Mouse (Mus musculus) bone marrow macrophage, adult 2 months (primary cell): ENCODE results near the gene Zfp458. TPM values are rescaled to one million over a fixed set of nuclear protein-coding genes. Genes with fewer than 3 reads are reported as not detected.
"Not testable (repeated sequence)": the region's sequence is repeated elsewhere in the genome, so short reads cannot be mapped to it uniquely, and the experiment has no call there.

Source experiments
- H3K27ac ChIP-seq: 2 replicates; pipeline ENCODE4 v1.5.1; 2012; ENCODE audit warnings: low read depth, low read length; ENCODE audit not compliant: insufficient read depth
- H3K4me1 ChIP-seq: 2 replicates; pipeline ENCODE4 v1.6.1; 2012; ENCODE audit warnings: low read length; ENCODE audit not compliant: control insufficient read depth, insufficient read depth
- H3K4me3 ChIP-seq: 2 replicates; pipeline ENCODE4 v1.5.1; 2012; ENCODE audit warnings: mild to moderate bottlenecking, low read length, moderate library complexity; ENCODE audit not compliant: insufficient read depth
- CTCF ChIP-seq: IDR thresholded peaks from 2 replicates; pipeline ENCODE4 v1.5.1; 2012; ENCODE audit warnings: low read depth, mild to moderate bottlenecking, low read length, moderate library complexity
- POLR2A ChIP-seq: IDR thresholded peaks from 2 replicates; pipeline ENCODE4 v1.6.1; 2012; ENCODE audit warnings: mild to moderate bottlenecking, low read depth, low read length, borderline replicate concordance
- polyA plus RNA-seq: library from polyadenylated mRNA; stranded (reverse); fragments of >200 nt; gene quantifications from 2 replicates; pipeline ENCODE4 v1.2.4, GENCODE M21; 2012; ENCODE audit not compliant: missing spikeins, insufficient read depth, insufficient read length

Zfp458 gene
- polyA plus RNA-seq = 2.5 and 2.7 TPM in 2 replicates

GRCm38 (mm10) chr13:67278314-67278713, at the start of gene Zfp458:
Zfp458 (minus strand) TSS chr13:67278466.
- Histone ChIP-seq H3K27ac (no peak within 1 kb of the TSS), H3K4me1 (no peaks in the 10 kb centered on the region), H3K4me3 (no peak within 1 kb of the TSS)
- TF ChIP-seq POLR2A (no peak), CTCF (no peak)

GRCm38 (mm10) chr13:67306718-67307117, 28.5 kb upstream of the Zfp458 start:
- Histone ChIP-seq H3K4me1 (no peaks in the 10 kb centered on the region), H3K4me3 (peak overlapping the region; percentile 95), H3K27ac (peak overlapping the region; percentile 27)
- TF ChIP-seq CTCF (no peak), POLR2A (no peak)

DNA sequence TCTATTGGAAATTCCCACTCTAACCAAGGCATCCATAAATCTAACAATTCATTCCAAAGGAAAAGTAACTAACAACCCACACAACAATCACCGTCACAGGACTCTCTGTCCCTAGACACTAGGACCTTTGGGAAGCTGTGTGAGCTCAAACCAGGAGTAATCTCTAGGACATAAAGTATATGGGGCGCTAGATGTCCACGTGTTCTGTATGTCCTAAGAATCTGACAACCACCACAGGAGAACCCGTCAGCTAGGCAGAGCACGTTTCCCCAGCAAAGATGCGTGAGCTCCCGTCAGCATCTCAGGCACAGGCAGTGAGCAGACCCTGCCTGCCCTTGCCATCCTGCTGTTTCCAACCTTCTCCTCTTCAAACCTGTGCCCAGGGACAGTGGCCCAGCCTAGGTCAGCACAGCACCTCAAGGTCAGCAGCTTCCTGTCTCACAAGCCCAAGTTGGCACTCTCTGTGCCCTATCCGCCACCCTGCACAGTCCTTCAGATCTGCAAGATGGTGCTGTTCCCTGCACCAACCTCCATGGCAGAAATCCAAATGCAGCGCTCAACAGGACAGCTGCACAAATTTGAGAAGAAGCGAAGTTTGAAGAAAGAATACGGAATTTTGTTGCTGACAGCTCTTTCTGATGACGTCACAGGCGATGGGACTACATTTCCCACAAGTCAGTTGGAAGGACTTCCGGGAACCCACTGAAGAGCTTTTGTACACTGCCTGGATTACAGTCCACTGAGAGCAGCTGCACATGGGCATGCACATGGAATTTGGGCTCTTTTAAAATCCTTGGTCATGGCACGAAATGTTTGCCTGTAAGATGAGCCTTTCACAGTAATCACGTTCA, 27.8 kb upstream of the Zfp458 start, which contains the start of gene Zfp457:
Gene Zfp457 (minus strand): TSS at position 664 of the 851 bp plus-strand sequence.
- H3K4me1 ChIP-seq = no peaks in the 10 kb centered on the region
- TF ChIP-seq CTCF (no peak), POLR2A (no peak)
- H3K27ac ChIP-seq = peak within 1 kb of the TSS; percentile 37
- peak within 1 kb of the TSS; percentile 95 for H3K4me3 ChIP-seq

DNA sequence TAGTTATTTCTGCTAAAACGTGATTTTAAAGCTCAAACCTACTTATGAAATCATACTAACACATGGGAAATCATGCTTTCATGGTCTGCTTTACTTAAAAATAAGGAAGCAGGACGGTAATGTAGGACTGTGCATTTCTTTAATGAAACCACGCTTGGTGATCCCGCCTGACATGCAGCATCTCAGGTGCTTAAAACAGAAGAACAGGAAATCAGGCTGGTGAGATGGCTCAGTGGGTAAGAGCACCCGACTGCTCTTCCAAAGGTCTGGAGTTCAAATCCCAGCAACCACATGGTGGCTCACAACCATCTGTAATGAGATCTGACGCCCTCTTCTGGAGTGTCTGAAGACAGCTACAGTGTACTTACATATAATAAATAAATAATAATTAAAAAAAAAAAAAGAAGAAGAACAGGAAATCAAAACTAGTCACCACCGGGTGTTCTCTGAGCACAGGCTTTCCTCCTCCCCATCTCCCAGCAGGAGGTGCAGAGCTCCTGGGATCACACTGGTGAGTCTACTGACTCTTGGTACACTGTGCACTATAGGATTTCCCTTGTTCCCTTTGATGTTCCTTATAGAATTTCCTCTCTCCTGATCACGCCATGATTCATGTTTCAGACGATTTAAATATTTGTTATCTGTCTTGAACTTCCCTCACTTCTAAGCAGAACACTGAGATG, 8.7 kb downstream of the Zfp458 start:
- H3K4me1 ChIP-seq, H3K27ac ChIP-seq: not testable (repeated sequence)

DNA sequence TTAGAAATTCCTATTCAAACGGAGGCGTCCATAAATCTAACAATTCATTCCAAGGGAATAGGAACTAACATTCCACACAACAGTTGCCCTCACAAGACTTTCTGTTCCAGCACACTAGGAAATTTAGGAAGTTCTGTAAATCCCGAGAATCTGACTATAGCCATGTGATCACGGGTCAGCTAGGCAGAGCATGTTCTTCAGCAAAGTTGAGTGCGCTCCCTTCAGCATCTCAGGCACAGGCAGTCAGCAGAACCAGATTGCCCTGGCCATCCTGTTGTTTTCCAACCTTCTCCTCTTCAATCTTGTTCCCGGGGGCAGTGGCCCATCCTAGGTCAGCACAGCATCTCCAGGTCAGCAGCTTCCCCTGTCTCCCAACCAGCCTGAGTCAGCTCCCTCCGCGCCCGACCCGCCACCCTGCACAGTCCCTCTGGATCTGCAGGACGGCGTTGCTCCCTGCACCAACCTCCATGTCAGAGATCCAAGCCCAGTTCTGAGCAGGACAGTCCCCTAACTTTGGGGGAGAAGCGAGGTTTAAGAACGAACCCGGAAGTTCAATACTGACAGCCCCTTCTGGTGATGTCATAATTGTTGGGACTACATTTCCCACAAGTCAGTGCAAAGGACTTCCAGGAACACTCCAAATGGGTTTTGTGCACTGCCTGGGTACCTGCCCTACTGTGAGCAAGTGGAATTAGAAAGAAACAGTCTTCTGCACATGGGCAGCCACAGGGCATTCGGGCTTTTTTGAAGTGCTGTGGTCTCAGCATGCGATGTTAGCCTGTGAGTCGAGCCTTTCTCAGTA, 9.5 kb downstream of the Zfp458 start:
- peak overlapping the region; percentile 65 for H3K27ac ChIP-seq
- peak overlapping the region; percentile 97 for H3K4me3 ChIP-seq
- H3K4me1 ChIP-seq = no peaks in the 10 kb centered on the region
- no peak for TF ChIP-seq POLR2A
- TF ChIP-seq CTCF = no peak

More for the DNA sequence above, 8.7 kb downstream of the Zfp458 start:
- peak overlapping the region; percentile 97 for H3K4me3 ChIP-seq

GRCm38 (mm10) chr13:67214015-67214607, 64.2 kb downstream of the Zfp458 start:
- H3K27ac ChIP-seq = no peak overlapping the region
- H3K4me3 ChIP-seq = no peak overlapping the region
- no peak for TF ChIP-seq POLR2A
- TF ChIP-seq CTCF = no peak
- no peaks in the 10 kb centered on the region for H3K4me1 ChIP-seq

Other genes starting within 250 kb of the Zfp458 start
- 0.83 and 1.4 TPM in 2 replicates for gene Zfp712, start 217.3 kb downstream of the Zfp458 start, polyA plus RNA-seq
- not detected in 2 replicates for gene Zfp708, start 180.5 kb downstream of the Zfp458 start, polyA plus RNA-seq
- gene Gm28557, start 169.9 kb downstream of the Zfp458 start, polyA plus RNA-seq = 6.2 and 7.1 TPM in 2 replicates
- gene Rslcan18, start 162.2 kb downstream of the Zfp458 start, polyA plus RNA-seq = 0.90 and 1.5 TPM in 2 replicates
- 3.1 and 3.8 TPM in 2 replicates for gene Zfp759, start 156.8 kb downstream of the Zfp458 start, polyA plus RNA-seq
- gene Rsl1, start 105.3 kb downstream of the Zfp458 start, polyA plus RNA-seq = 9.2 and 11.7 TPM in 2 replicates
- 6.5 and 6.7 TPM in 2 replicates for gene Zfp455, start 84.0 kb downstream of the Zfp458 start, polyA plus RNA-seq
- gene Zfp457, start 28.0 kb upstream of the Zfp458 start, polyA plus RNA-seq = 0.84 TPM in 1 of 2 replicates, not detected in the other
- gene Zfp595, start 54.1 kb upstream of the Zfp458 start, polyA plus RNA-seq = 7.0 and 7.9 TPM in 2 replicates
- gene Gm28044, start 82.1 kb upstream of the Zfp458 start, polyA plus RNA-seq = not detected in 2 replicates
- 5.8 and 6.2 TPM in 2 replicates for gene Zfp953, start 82.1 kb upstream of the Zfp458 start, polyA plus RNA-seq
- 1.7 TPM in 1 of 2 replicates, not detected in the other for gene Gm28041, start 97.3 kb upstream of the Zfp458 start, polyA plus RNA-seq
- gene Zfp456, start 97.3 kb upstream of the Zfp458 start, polyA plus RNA-seq = 4.5 and 7.1 TPM in 2 replicates
- gene Zfp429, start 121.4 kb upstream of the Zfp458 start, polyA plus RNA-seq = 13.5 and 14.4 TPM in 2 replicates
- gene Zfp459, start 143.0 kb upstream of the Zfp458 start, polyA plus RNA-seq = 0.16 TPM in 1 of 2 replicates, not detected in the other
- gene Zfp874a, start 173.2 kb upstream of the Zfp458 start, polyA plus RNA-seq = 11.4 and 14.8 TPM in 2 replicates
- 11.2 and 11.4 TPM in 2 replicates for gene Zfp874b, start 205.8 kb upstream of the Zfp458 start, polyA plus RNA-seq
- gene Zfp58, start 222.1 kb upstream of the Zfp458 start, polyA plus RNA-seq = 6.1 and 8.0 TPM in 2 replicates
- not detected in 2 replicates for gene Gm26965, start 247.7 kb upstream of the Zfp458 start, polyA plus RNA-seq
- gene Zfp87, start 247.7 kb upstream of the Zfp458 start, polyA plus RNA-seq = 21.8 and 22.7 TPM in 2 replicates